Mouse (Mus musculus): ENCODE measurements at regions not wholly inside any gene's neighbourhood (a gene's known extent, or its start where the extent isn't known, plus 50 kb on each side); places are given as distances from the start of the nearest gene placed in this dataset.

DNA sequence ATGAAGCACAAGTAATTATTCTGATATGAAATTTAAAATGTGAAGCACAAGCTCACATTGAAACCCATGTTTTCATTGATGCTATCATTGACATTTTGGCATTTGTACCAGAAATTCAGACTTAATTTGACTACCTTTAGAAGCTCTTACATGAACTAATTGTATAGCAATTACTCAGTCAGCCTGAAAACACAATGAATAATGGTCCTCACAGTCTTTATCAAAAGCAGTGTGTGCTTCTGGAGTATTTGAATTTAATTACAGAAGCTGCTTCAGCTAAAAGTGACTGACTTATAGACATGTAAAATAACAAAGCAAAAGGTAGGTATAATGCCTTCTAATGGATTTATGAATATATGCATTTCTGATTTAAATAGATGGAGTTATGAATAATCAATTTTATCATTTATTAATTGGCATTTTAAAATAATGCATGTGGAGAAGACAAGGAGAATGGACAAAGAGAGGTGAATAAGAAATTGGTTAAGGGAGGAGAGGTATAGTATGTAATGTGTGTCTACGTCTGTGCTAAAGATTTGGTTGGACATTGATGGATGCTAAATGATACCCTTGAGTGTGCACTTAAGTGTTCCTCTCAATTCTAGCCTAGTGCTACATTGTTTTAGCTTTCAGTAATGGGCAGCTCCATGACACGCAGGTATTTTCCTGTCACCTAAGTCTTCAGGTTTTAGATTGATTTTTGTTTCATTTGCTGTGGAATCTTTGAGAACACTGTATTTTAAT is 803.2 kb upstream of the Frg1 start:
- H3K9me3 ChIP-seq = no peaks in the 10 kb centered on the region

DNA sequence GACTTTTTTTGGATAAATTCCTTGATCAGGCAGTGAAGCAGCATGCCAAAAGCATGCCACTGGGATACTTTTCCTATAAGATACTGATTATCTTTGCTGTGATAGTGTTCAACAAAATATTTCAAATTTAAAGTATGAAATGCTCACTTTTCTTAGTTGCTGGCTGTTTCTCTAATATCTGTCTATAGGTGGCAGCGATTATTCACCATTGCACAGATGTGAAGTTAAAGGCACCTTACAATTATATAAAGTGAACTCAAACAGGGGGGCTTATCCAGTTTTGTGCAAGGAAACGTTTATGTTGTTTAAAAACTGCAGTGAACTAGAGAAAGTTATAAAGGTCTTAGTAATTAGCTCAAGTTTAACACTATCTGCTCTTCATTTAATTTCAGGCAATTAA is 794.1 kb upstream of the Frg1 start:
- no peaks in the 10 kb centered on the region for H3K9me3 ChIP-seq
- no peaks in the 10 kb centered on the region for H3K36me3 ChIP-seq
- no peaks in the 10 kb centered on the region for H3K4me1 ChIP-seq (replicated peaks)
- WGBS = 67% methylated on average over 2 of the region's 2 CpGs
- no peak overlapping the region for H3K4me2 ChIP-seq
- no peak overlapping the region for H3K4me3 ChIP-seq
- no peak for ATAC-seq (ENCODE audit: low read depth)
- no peak overlapping the region for H3K27ac ChIP-seq (replicated peaks)
- no peaks in the 10 kb centered on the region for H3K27me3 ChIP-seq
- no peak overlapping the region for H3K9ac ChIP-seq

More for the DNA sequence above, 803.2 kb upstream of the Frg1 start:
- no peak overlapping the region for H3K4me3 ChIP-seq
- H3K4me1 ChIP-seq (replicated peaks) = no peaks in the 10 kb centered on the region
- no peak overlapping the region for H3K4me2 ChIP-seq
- no peak overlapping the region for H3K9ac ChIP-seq
- ATAC-seq (ENCODE audit: low read depth) = no peak
- H3K27me3 ChIP-seq = no peaks in the 10 kb centered on the region
- no peaks in the 10 kb centered on the region for H3K36me3 ChIP-seq
- WGBS = 88% methylated on average over 2 of the region's 2 CpGs
- H3K27ac ChIP-seq (replicated peaks) = no peak overlapping the region

DNA sequence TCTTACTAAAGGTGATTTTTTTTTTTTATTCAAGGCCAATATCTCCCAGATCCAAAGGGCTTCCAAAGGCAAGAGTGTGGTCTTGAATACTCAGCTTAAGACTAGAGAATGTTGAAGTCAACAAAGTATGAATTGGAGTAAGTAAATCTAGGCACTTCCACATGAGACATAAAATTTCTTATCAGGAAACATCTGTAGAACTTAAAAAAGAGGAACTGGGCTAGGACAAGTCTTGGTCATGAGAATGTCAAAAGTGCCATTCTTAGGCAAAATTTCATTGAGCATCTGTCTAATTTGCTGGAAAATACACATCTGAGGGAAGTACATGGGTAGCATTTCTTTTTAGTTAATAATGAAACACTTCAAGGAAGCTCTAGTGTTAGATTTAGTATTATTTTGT is 793.1 kb upstream of the Frg1 start:
- Histone ChIP-seq H3K27ac (replicated peaks) (no peak overlapping the region), H3K36me3 (no peaks in the 10 kb centered on the region), H3K4me1 (replicated peaks) (no peaks in the 10 kb centered on the region), H3K9ac (no peak overlapping the region), H3K4me2 (no peak overlapping the region), H3K4me3 (no peak overlapping the region), H3K27me3 (no peaks in the 10 kb centered on the region), H3K9me3 (no peaks in the 10 kb centered on the region)
- ATAC-seq (ENCODE audit: low read depth) = no peak

DNA sequence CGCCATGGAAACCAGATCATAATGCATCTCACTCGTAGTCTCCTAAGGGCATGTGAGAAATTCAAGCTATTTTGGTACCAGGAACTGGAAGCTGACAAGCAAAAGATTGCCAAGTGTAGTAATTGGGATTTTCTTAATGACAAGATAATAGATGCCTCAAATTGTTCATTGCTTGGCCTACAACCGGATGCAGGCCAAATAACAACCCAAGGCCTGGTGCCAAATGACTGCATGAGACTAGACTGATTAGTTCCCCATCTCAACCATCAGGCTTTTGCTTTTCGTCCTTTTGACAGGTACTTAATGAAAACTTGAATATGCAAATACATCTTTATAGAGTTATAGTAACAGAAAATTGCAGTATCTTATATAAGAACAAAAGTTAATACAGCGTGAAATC is 780.4 kb upstream of the Frg1 start:
- Histone ChIP-seq H3K4me3 (no peak overlapping the region), H3K9ac (no peak overlapping the region), H3K4me2 (no peak overlapping the region), H3K9me3 (no peaks in the 10 kb centered on the region), H3K36me3 (no peaks in the 10 kb centered on the region), H3K27me3 (no peaks in the 10 kb centered on the region), H3K4me1 (replicated peaks) (no peaks in the 10 kb centered on the region), H3K27ac (replicated peaks) (no peak overlapping the region)
- ATAC-seq (ENCODE audit: low read depth) = no peak
- WGBS = 83% methylated on average over 5 of the region's 5 CpGs

- no peak for ATAC-seq (ENCODE audit: low read depth)
Observed at GRCm38 (mm10) chr8:42193902-42194550, 777.2 kb upstream of the Frg1 start.

DNA sequence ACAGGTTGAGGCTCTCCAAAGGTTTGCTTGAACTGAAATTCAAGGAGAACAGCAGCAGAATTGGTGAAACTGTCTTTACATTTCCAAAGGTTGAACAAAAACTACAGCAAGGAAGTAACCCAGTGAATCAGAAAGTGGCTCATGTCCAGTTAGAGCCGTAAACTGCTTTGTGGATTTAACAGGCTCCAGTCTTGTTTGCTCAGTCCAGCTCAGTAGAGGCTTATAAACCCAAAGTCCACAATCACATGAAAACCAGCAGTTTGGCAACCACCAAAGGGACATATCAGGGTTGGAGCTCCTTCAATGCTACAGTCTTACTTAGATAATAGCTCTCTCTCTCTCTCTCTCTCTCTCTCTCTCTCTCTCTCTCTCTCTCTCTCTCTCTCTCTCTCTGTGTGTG is 770.2 kb upstream of the Frg1 start:
- WGBS = 83% methylated on average over 1 of the region's 1 CpGs
- Histone ChIP-seq H3K4me2 (no peak overlapping the region), H3K4me3 (no peak overlapping the region), H3K9ac (no peak overlapping the region), H3K4me1 (replicated peaks) (no peaks in the 10 kb centered on the region), H3K27me3 (no peaks in the 10 kb centered on the region), H3K27ac (replicated peaks) (no peak overlapping the region), H3K36me3 (no peaks in the 10 kb centered on the region), H3K9me3 (no peaks in the 10 kb centered on the region)
- no peak for ATAC-seq (ENCODE audit: low read depth)

More at GRCm38 (mm10) chr8:42193902-42194550, 777.2 kb upstream of the Frg1 start:
- H3K4me2 ChIP-seq = no peak overlapping the region
- H3K4me3 ChIP-seq = no peak overlapping the region
- H3K36me3 ChIP-seq = no peaks in the 10 kb centered on the region
- no peaks in the 10 kb centered on the region for H3K27me3 ChIP-seq
- no peaks in the 10 kb centered on the region for H3K4me1 ChIP-seq (replicated peaks)
- H3K9me3 ChIP-seq = no peaks in the 10 kb centered on the region
- H3K9ac ChIP-seq = no peak overlapping the region
- no peak overlapping the region for H3K27ac ChIP-seq (replicated peaks)
- WGBS = 93% methylated on average over 1 of the region's 1 CpGs

- Histone ChIP-seq H3K27ac (replicated peaks) (no peak overlapping the region), H3K4me1 (replicated peaks) (no peaks in the 10 kb centered on the region), H3K9ac (no peak overlapping the region), H3K27me3 (no peaks in the 10 kb centered on the region), H3K36me3 (no peaks in the 10 kb centered on the region), H3K4me3 (no peak overlapping the region), H3K4me2 (no peak overlapping the region), H3K9me3 (no peaks in the 10 kb centered on the region)
- no peak for ATAC-seq (ENCODE audit: low read depth)
- 82% methylated on average over 4 of the region's 4 CpGs for WGBS
Observed at GRCm38 (mm10) chr8:42183288-42183878, 766.5 kb upstream of the Frg1 start.

DNA sequence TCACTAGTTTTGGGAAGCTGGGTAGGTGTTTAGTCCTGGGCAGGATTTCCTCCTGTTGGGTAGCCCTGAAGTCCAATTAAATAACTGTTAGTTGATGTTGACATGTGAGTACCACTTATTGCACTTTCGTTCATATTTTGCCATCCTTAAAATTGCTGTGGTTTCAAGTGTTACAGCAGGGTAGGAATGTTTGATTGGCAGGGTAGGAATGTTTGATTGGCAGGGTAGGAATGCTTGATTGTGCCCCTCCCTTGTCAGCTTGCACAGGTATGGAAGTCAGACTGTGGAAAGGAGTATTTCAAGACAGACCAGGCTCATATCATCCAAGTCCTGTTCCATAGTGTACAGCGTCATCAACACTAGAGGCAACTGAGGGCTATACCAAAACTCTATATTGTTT is 745.6 kb upstream of the Frg1 start:
- Histone ChIP-seq H3K4me2 (no peak overlapping the region), H3K4me3 (no peak overlapping the region), H3K27ac (replicated peaks) (no peak overlapping the region), H3K9ac (no peak overlapping the region), H3K4me1 (replicated peaks) (no peaks in the 10 kb centered on the region), H3K27me3 (no peaks in the 10 kb centered on the region), H3K9me3 (no peaks in the 10 kb centered on the region), H3K36me3 (no peaks in the 10 kb centered on the region)
- WGBS = 99% methylated on average over 2 of the region's 2 CpGs
- ATAC-seq (ENCODE audit: low read depth) = no peak

- Histone ChIP-seq H3K4me1 (replicated peaks) (no peaks in the 10 kb centered on the region), H3K9ac (no peak overlapping the region), H3K27ac (replicated peaks) (no peak overlapping the region), H3K9me3 (no peaks in the 10 kb centered on the region), H3K27me3 (no peaks in the 10 kb centered on the region), H3K4me3 (no peak overlapping the region), H3K4me2 (no peak overlapping the region), H3K36me3 (no peaks in the 10 kb centered on the region)
- 76% methylated on average over 4 of the region's 4 CpGs for WGBS
- no peak for ATAC-seq (ENCODE audit: low read depth)
Observed at GRCm38 (mm10) chr8:42157006-42157405, 740.1 kb upstream of the Frg1 start.

GRCm38 (mm10) chr8:42156588-42156987 is 739.7 kb upstream of the Frg1 start:
- no peak overlapping the region for H3K9ac ChIP-seq
- no peak for ATAC-seq (ENCODE audit: low read depth)
- no peak overlapping the region for H3K4me2 ChIP-seq
- H3K27me3 ChIP-seq = no peaks in the 10 kb centered on the region
- no peaks in the 10 kb centered on the region for H3K4me1 ChIP-seq (replicated peaks)
- 56% methylated on average over 1 of the region's 1 CpGs for WGBS
- no peaks in the 10 kb centered on the region for H3K36me3 ChIP-seq
- H3K4me3 ChIP-seq = no peak overlapping the region
- no peak overlapping the region for H3K27ac ChIP-seq (replicated peaks)
- H3K9me3 ChIP-seq = no peaks in the 10 kb centered on the region

- no peak overlapping the region for H3K27ac ChIP-seq (replicated peaks)
- no peaks in the 10 kb centered on the region for H3K27me3 ChIP-seq
- WGBS = 65% methylated on average over 5 of the region's 5 CpGs
- H3K4me3 ChIP-seq = no peak overlapping the region
- no peak for ATAC-seq (ENCODE audit: low read depth)
- no peaks in the 10 kb centered on the region for H3K9me3 ChIP-seq
- no peaks in the 10 kb centered on the region for H3K36me3 ChIP-seq
- no peak overlapping the region for H3K9ac ChIP-seq
- H3K4me2 ChIP-seq = no peak overlapping the region
- H3K4me1 ChIP-seq (replicated peaks) = no peaks in the 10 kb centered on the region
Observed at GRCm38 (mm10) chr8:42144685-42145084, 727.8 kb upstream of the Frg1 start.

GRCm38 (mm10) chr8:42144220-42144619 is 727.3 kb upstream of the Frg1 start:
- Histone ChIP-seq H3K27ac (replicated peaks) (no peak overlapping the region), H3K9me3 (no peaks in the 10 kb centered on the region), H3K4me3 (no peak overlapping the region), H3K36me3 (no peaks in the 10 kb centered on the region), H3K9ac (no peak overlapping the region), H3K4me1 (replicated peaks) (no peaks in the 10 kb centered on the region), H3K4me2 (no peak overlapping the region), H3K27me3 (no peaks in the 10 kb centered on the region)
- 47% methylated on average over 8 of the region's 8 CpGs for WGBS
- ATAC-seq (ENCODE audit: low read depth) = no peak

Data from neural tube, embryonic 13.5 days (tissue).